Mouse (Mus musculus): ENCODE measurements around the gene Wdr66.

- TF ChIP-seq CTCF (conservative IDR thresholded peaks at IDR 0.05; ENCODE audit: low read length), result peak; percentile 40
- TF ChIP-seq POU5F1 (IDR thresholded peaks at IDR 0.05; ENCODE audit: borderline replicate concordance, low read length), result no peak
Observed at GRCm38 (mm10) chr5:123268477-123269474, 16.9 kb downstream of the Wdr66 start.
